Comparison of ENCODE assay signal across 8 mouse cellular contexts in the genomic region with DNA sequence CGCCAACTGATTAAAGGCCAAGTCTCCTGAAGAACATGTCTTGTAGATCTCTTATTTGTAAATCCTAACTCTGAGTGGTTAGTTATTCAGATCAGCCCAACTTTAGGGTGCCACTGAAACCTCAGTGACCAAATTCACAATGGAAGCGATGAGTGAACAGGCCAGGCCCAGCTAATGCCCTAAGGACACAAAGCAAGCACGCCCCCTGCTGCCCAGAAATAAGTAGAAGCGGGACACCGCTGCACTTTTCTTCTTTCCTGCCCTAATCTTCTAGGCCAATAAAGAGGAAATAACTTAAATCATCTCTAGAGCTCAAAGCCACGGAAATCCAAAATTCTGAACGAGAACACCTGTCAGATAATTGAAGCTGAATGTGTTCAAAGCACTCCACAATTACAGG.
DNase-seq lines count a peak whose midpoint lies in the region; ATAC-seq lines count a peak whose summit lies in the region.

No protein-coding gene starts in this region.

- no peak for ATAC-seq in erythroid progenitor cell, adult 5-6 weeks (replicated peaks; ENCODE audit: low FRiP score, poor library complexity, severe bottlenecking)

- DNase-seq in heart, postnatal 4 days: peak; percentile 21
- DNase-seq in heart, postnatal 10 days: no peak
- DNase-seq in right cerebral cortex, postnatal 4 days: peak; percentile 32
- DNase-seq in right cerebral cortex, adult 18-20 months: no peak
- DNase-seq in embryo, embryonic 10 days (ENCODE audit: low spot score): peak; percentile 72
- DNase-seq in thymus, postnatal 36 days: peak; percentile 17 to 34
- no peak for DNase-seq in spleen, postnatal 14 days (ENCODE audit: low spot score in 2 of 2)

- intact Hi-C loops in heart, postnatal 10 days (cut with DNase I): no loop called here

Comparison
In these comparisons a context has a peak if more than half of its experiments do, and no peak if none do; other contexts are left out.
1. DNase-seq: peak in heart, postnatal 4 days (single experiment), right cerebral cortex, postnatal 4 days (single experiment), embryo, embryonic 10 days (single experiment) and thymus, postnatal 36 days (2 of 2); none in heart, postnatal 10 days (0 of 2), right cerebral cortex, adult 18-20 months (single experiment) and spleen, postnatal 14 days (0 of 2).